In genomic region chr7:24373538-24374379, GRCm38 (mm10) we compare ENCODE assay signal across 9 mouse cellular contexts. TPM values are rescaled to one million over a fixed set of nuclear protein-coding genes. Genes with fewer than 3 reads are reported as not detected.
DNase-seq lines count a peak whose midpoint lies in the region; ATAC-seq and TF ChIP-seq lines count a peak whose summit lies in the region.
"Had no signal": no experiment of that assay in that cellular context is flagged by ENCODE, and none has a peak within 500 bp of the region (broad histone marks: within the 10 kb centered on the region; RNA-seq: fewer than 3 reads in every experiment).

No protein-coding gene starts in this region.

- DNase-seq in heart, adult 18-20 months, result peak; percentile 34 to 62
- DNase-seq in heart, adult 8-10 months (ENCODE audit: low spot score), result no peak
- peak; percentile 59 for DNase-seq in gastrocnemius, postnatal 25 days
- peak; percentile 39 for DNase-seq in lung, adult 2 months
- DNase-seq in MN1 (ENCODE audit: low spot score), result no peak

- no peak for TF ChIP-seq POLR2A in lung, adult 2 months (IDR thresholded peaks at IDR 0.05; ENCODE audit: borderline replicate concordance, extremely low read depth, low read depth, low read length)

- ATAC-seq in activated CD4-positive, CD25-positive, alpha-beta regulatory T cell, adult 4 months, result peak; percentile 32
- ATAC-seq in intestine, postnatal 0 days, result peak; percentile 80
- peak; percentile 63 for ATAC-seq in neural tube, embryonic 14.5 days (ENCODE audit: low read depth)

- H3K4me3 ChIP-seq in intestine, postnatal 0 days (ENCODE audit: low read depth, low read length), result no peak overlapping the region
- no peak overlapping the region for H3K4me3 ChIP-seq in lung, adult 2 months (replicated peaks; ENCODE audit: extremely low read depth, low read depth, low read length)
- H3K4me3 ChIP-seq in neural tube, embryonic 14.5 days (ENCODE audit: low read depth, low read length), result no peak overlapping the region

- 0 out of 2 replicates have a peak, but pooled peaks cover 5% of the 10 kb centered on the region for H3K27me3 ChIP-seq in intestine, postnatal 0 days (replicated peaks; ENCODE audit: control insufficient read depth, insufficient read depth, low read length)
- H3K27me3 ChIP-seq in neural tube, embryonic 14.5 days (ENCODE audit: control insufficient read depth, insufficient read depth, low read length), result peaks cover 4% of the 10 kb centered on the region; the same call in 1 of the 2 replicates

- peaks cover 4% of the 10 kb centered on the region; the same call in 1 of the 2 replicates for H3K4me1 ChIP-seq in intestine, postnatal 0 days (replicated peaks; ENCODE audit: control insufficient read depth, insufficient read depth, low read length)
- peaks cover 12% of the 10 kb centered on the region for H3K4me1 ChIP-seq in lung, adult 2 months (ENCODE audit: control insufficient read depth, insufficient read depth, low read length)
- H3K4me1 ChIP-seq in neural tube, embryonic 14.5 days (ENCODE audit: control insufficient read depth, insufficient read depth, low read length), result peaks cover 8% of the 10 kb centered on the region; the same call in 1 of the 2 replicates

- no peak overlapping the region for H3K4me2 ChIP-seq in intestine, postnatal 0 days (replicated peaks; ENCODE audit: low read depth)
- H3K4me2 ChIP-seq in neural tube, embryonic 14.5 days (ENCODE audit: low read depth, low read length), result peak overlapping the region; percentile 16; the same call in 1 of the 2 replicates

- no peaks in the 10 kb centered on the region for H3K36me3 ChIP-seq in intestine, postnatal 0 days (ENCODE audit: control insufficient read depth, insufficient read depth)
- no peaks in the 10 kb centered on the region for H3K36me3 ChIP-seq in neural tube, embryonic 14.5 days (ENCODE audit: control insufficient read depth, insufficient read depth, low read length)

- no peak overlapping the region for H3K9ac ChIP-seq in intestine, postnatal 0 days (ENCODE audit: low read depth, low read length)
- H3K9ac ChIP-seq in neural tube, embryonic 14.5 days (replicated peaks; ENCODE audit: low read depth, low read length), result no peak overlapping the region

- no peaks in the 10 kb centered on the region for H3K9me3 ChIP-seq in intestine, postnatal 0 days (ENCODE audit: control insufficient read depth)
- H3K9me3 ChIP-seq in neural tube, embryonic 14.5 days (ENCODE audit: control insufficient read depth, low read length), result no peaks in the 10 kb centered on the region

- no peak for TF ChIP-seq CTCF in intestine, postnatal 0 days (IDR thresholded peaks at IDR 0.05; ENCODE audit: low read depth)
- TF ChIP-seq CTCF in lung, adult 2 months (IDR thresholded peaks at IDR 0.05; ENCODE audit: insufficient read depth, low read length), result no peak

- H3K27ac ChIP-seq in intestine, postnatal 0 days (ENCODE audit: low read depth, low read length), result peak overlapping the region; percentile 8
- H3K27ac ChIP-seq in neural tube, embryonic 14.5 days (ENCODE audit: low read depth, low read length), result peak overlapping the region; percentile 75

- WGBS in intestine, postnatal 0 days, result 34% methylated on average over 17 of the region's 20 CpGs
- 15% methylated on average over 20 of the region's 20 CpGs for WGBS in lung, adult 2 months
- WGBS in neural tube, embryonic 14.5 days, result 30% methylated on average over 18 of the region's 20 CpGs

RNA-seq across cellular contexts. Expression of gene Kcnn4, which starts 3.7 kb away (rescaled TPM):
- total RNA-seq in heart, adult 18-20 months (2021), result 1 to 10 TPM in 1 of 2 experiments, under 1 TPM in 1; 0.69 to 2.4 TPM
- total RNA-seq in heart, adult 8-10 months (2022), result 1 to 10 TPM in 1 of 4 experiments, under 1 TPM in 3; 0.44 to 1.3 (median 0.69) TPM
- polyA plus RNA-seq in activated CD4-positive, CD25-positive, alpha-beta regulatory T cell, adult 4 months (2017; shearing (Covaris generic)), result 100 to 1,000 TPM; 101 to 105 TPM
- under 1 TPM; 0.13 to 0.70 TPM for total RNA-seq in gastrocnemius, postnatal 25 days (2021)
- polyA plus RNA-seq in intestine, postnatal 0 days (2015; fragmentation: Nextera tagmentation; extraction: Ambion mirVana), result 3.2 and 3.7 TPM in 2 replicates
- polyA plus RNA-seq in lung, adult 2 months (2012; rRNA removed), result 9.0 and 11.3 TPM in 2 replicates
- 2.0 and 2.1 TPM in 2 replicates for polyA plus RNA-seq in neural tube, embryonic 14.5 days (2014; fragmentation: Nextera tagmentation; extraction: Ambion mirVana)

RNA-seq across cellular contexts. Expression of gene Lypd5, which starts 24.8 kb away (rescaled TPM):
- not detected for total RNA-seq in heart, adult 18-20 months (2021)
- total RNA-seq in heart, adult 8-10 months (2022), result not detected
- not detected for polyA plus RNA-seq in activated CD4-positive, CD25-positive, alpha-beta regulatory T cell, adult 4 months (2017; shearing (Covaris generic))
- total RNA-seq in gastrocnemius, postnatal 25 days (2021), result not detected
- not detected in 2 replicates for polyA plus RNA-seq in intestine, postnatal 0 days (2015; fragmentation: Nextera tagmentation; extraction: Ambion mirVana)
- 32.1 TPM in 1 of 2 replicates, not detected in the other for polyA plus RNA-seq in lung, adult 2 months (2012; rRNA removed)
- polyA plus RNA-seq in neural tube, embryonic 14.5 days (2014; fragmentation: Nextera tagmentation; extraction: Ambion mirVana), result not detected in 2 replicates
- polyA plus RNA-seq: intestine, embryonic 14.5 days had no signal

RNA-seq across cellular contexts. Expression of gene Smg9, which starts 25.7 kb away (rescaled TPM):
- total RNA-seq in heart, adult 18-20 months (2021), result 1 to 10 TPM; 6.6 to 8.4 TPM
- total RNA-seq in heart, adult 8-10 months (2022), result 1 to 10 TPM; 5.9 to 8.3 (median 8.0) TPM
- polyA plus RNA-seq in activated CD4-positive, CD25-positive, alpha-beta regulatory T cell, adult 4 months (2017; shearing (Covaris generic)), result 10 to 100 TPM; 24.1 to 31.0 TPM
- total RNA-seq in gastrocnemius, postnatal 25 days (2021), result 10 to 100 TPM in 1 of 2 experiments, 1 to 10 TPM in 1; 8.2 to 11.0 TPM
- 14.0 and 15.1 TPM in 2 replicates for polyA plus RNA-seq in intestine, postnatal 0 days (2015; fragmentation: Nextera tagmentation; extraction: Ambion mirVana)
- 35.8 and 58.4 TPM in 2 replicates for polyA plus RNA-seq in lung, adult 2 months (2012; rRNA removed)
- polyA plus RNA-seq in neural tube, embryonic 14.5 days (2014; fragmentation: Nextera tagmentation; extraction: Ambion mirVana), result 32.9 and 34.9 TPM in 2 replicates

RNA-seq across cellular contexts. Expression of gene Tescl, which starts 40.0 kb away (rescaled TPM):
- total RNA-seq in heart, adult 18-20 months (2021), result under 1 TPM in 1 of 2 experiments, not detected in 1; 0.32 TPM
- under 1 TPM in 1 of 4 experiments, not detected in 3; 0.50 TPM for total RNA-seq in heart, adult 8-10 months (2022)
- polyA plus RNA-seq in activated CD4-positive, CD25-positive, alpha-beta regulatory T cell, adult 4 months (2017; shearing (Covaris generic)), result not detected
- not detected for total RNA-seq in gastrocnemius, postnatal 25 days (2021)
- 0.18 TPM in 1 of 2 replicates, not detected in the other for polyA plus RNA-seq in intestine, postnatal 0 days (2015; fragmentation: Nextera tagmentation; extraction: Ambion mirVana)
- polyA plus RNA-seq in lung, adult 2 months (2012; rRNA removed), result 0.58 and 2.0 TPM in 2 replicates
- polyA plus RNA-seq in neural tube, embryonic 14.5 days (2014; fragmentation: Nextera tagmentation; extraction: Ambion mirVana), result 0.32 and 0.99 TPM in 2 replicates
- polyA plus RNA-seq: intestine, embryonic 14.5 days had no signal

RNA-seq across cellular contexts. Expression of gene Zfp94, which starts 57.3 kb away (rescaled TPM):
- total RNA-seq in heart, adult 18-20 months (2021), result 1 to 10 TPM; 2.5 TPM
- total RNA-seq in heart, adult 8-10 months (2022), result 1 to 10 TPM; 1.1 to 2.8 (median 2.1) TPM
- polyA plus RNA-seq in activated CD4-positive, CD25-positive, alpha-beta regulatory T cell, adult 4 months (2017; shearing (Covaris generic)), result 1 to 10 TPM; 7.8 to 9.3 TPM
- total RNA-seq in gastrocnemius, postnatal 25 days (2021), result 1 to 10 TPM; 1.3 to 1.8 TPM
- 3.1 and 3.2 TPM in 2 replicates for polyA plus RNA-seq in intestine, postnatal 0 days (2015; fragmentation: Nextera tagmentation; extraction: Ambion mirVana)
- 3.9 and 9.0 TPM in 2 replicates for polyA plus RNA-seq in lung, adult 2 months (2012; rRNA removed)
- polyA plus RNA-seq in neural tube, embryonic 14.5 days (2014; fragmentation: Nextera tagmentation; extraction: Ambion mirVana), result 19.2 and 24.2 TPM in 2 replicates

Comparison
In these comparisons a context has a peak if more than half of its experiments do, and no peak if none do; other contexts are left out.
1. DNase-seq: peak in heart, adult 18-20 months (2 of 2), gastrocnemius, postnatal 25 days (single experiment) and lung, adult 2 months (single experiment); none in heart, adult 8-10 months (single experiment) and MN1 (single experiment).
2. Peak in every context shown above with its lines, with median percentiles within 50 percentile points of each other: ATAC-seq.